In genomic region chr11:119491690-119492087, GRCm38 (mm10) we compare ENCODE assay signal across 7 mouse cellular contexts. TPM values are rescaled to one million over a fixed set of nuclear protein-coding genes. Genes with fewer than 3 reads are reported as not detected.
DNase-seq lines count a peak whose midpoint lies in the region; ATAC-seq lines count a peak whose summit lies in the region.

No protein-coding gene starts in this region.

- H3K4me3 ChIP-seq in lung, embryonic 15.5 days = peak overlapping the region; percentile 80
- H3K4me3 ChIP-seq in embryonic facial prominence, embryonic 15.5 days (replicated peaks) = peak overlapping the region; percentile 66
- peak overlapping the region; percentile 81 for H3K4me3 ChIP-seq in intestine, embryonic 16.5 days (ENCODE audit: low read length)
- peak overlapping the region; percentile 77 for H3K4me3 ChIP-seq in neural tube, embryonic 14.5 days (ENCODE audit: low read depth, low read length)

- peak overlapping the region; percentile 94 for H3K9ac ChIP-seq in lung, embryonic 15.5 days
- peak overlapping the region; percentile 93 for H3K9ac ChIP-seq in embryonic facial prominence, embryonic 15.5 days
- H3K9ac ChIP-seq in intestine, embryonic 16.5 days (ENCODE audit: low read depth, low read length) = peak overlapping the region; percentile 96
- peak overlapping the region; percentile 88 for H3K9ac ChIP-seq in neural tube, embryonic 14.5 days (replicated peaks; ENCODE audit: low read depth, low read length)

- peak overlapping the region; percentile 95 for H3K4me2 ChIP-seq in lung, embryonic 15.5 days
- peak overlapping the region; percentile 90 for H3K4me2 ChIP-seq in embryonic facial prominence, embryonic 15.5 days (replicated peaks)
- peak overlapping the region; percentile 96 for H3K4me2 ChIP-seq in intestine, embryonic 16.5 days (ENCODE audit: low read depth, low read length)
- peak overlapping the region; percentile 59 for H3K4me2 ChIP-seq in neural tube, embryonic 14.5 days (ENCODE audit: low read depth, low read length)

- H3K9me3 ChIP-seq in lung, embryonic 15.5 days = no peaks in the 10 kb centered on the region
- H3K9me3 ChIP-seq in embryonic facial prominence, embryonic 15.5 days (replicated peaks) = no peaks in the 10 kb centered on the region
- no peaks in the 10 kb centered on the region for H3K9me3 ChIP-seq in intestine, embryonic 16.5 days (ENCODE audit: control insufficient read depth, low read length)
- no peaks in the 10 kb centered on the region for H3K9me3 ChIP-seq in neural tube, embryonic 14.5 days (ENCODE audit: control insufficient read depth, low read length)

- H3K36me3 ChIP-seq in lung, embryonic 15.5 days = peaks cover under 1% of the 10 kb centered on the region
- H3K36me3 ChIP-seq in embryonic facial prominence, embryonic 15.5 days = peaks cover 9% of the 10 kb centered on the region; the same call in 1 of the 2 replicates
- 0 out of 2 replicates have a peak, but pooled peaks cover 2% of the 10 kb centered on the region for H3K36me3 ChIP-seq in intestine, embryonic 16.5 days (ENCODE audit: control insufficient read depth, insufficient read depth, low read length)
- no peaks in the 10 kb centered on the region for H3K36me3 ChIP-seq in neural tube, embryonic 14.5 days (ENCODE audit: control insufficient read depth, insufficient read depth, low read length)

- ATAC-seq in lung, embryonic 15.5 days (ENCODE audit: borderline replicate concordance, extremely low read depth, low FRiP score, low TSS enrichment) = no peak
- ATAC-seq in embryonic facial prominence, embryonic 15.5 days (ENCODE audit: insufficient number of reproducible peaks, low FRiP score, low TSS enrichment, low read depth) = no peak
- ATAC-seq in intestine, embryonic 16.5 days = no peak
- ATAC-seq in neural tube, embryonic 14.5 days (ENCODE audit: low read depth) = peak; percentile 49; the same call in 1 of the 2 replicates
- no peak; the same call in 1 of the 2 replicates for ATAC-seq in granulocyte monocyte progenitor cell, adult 5-6 weeks (replicated peaks; ENCODE audit: poor library complexity, severe bottlenecking)

- peak overlapping the region; percentile 90 for H3K27ac ChIP-seq in lung, embryonic 15.5 days
- H3K27ac ChIP-seq in embryonic facial prominence, embryonic 15.5 days (replicated peaks) = peak overlapping the region; percentile 87
- H3K27ac ChIP-seq in intestine, embryonic 16.5 days (ENCODE audit: low read length) = peak overlapping the region; percentile 90
- peak overlapping the region; percentile 95 for H3K27ac ChIP-seq in neural tube, embryonic 14.5 days (ENCODE audit: low read depth, low read length)

- 4% methylated on average over 27 of the region's 27 CpGs for WGBS in lung, embryonic 15.5 days
- WGBS in embryonic facial prominence, embryonic 15.5 days = 6% methylated on average over 27 of the region's 27 CpGs
- 6% methylated on average over 27 of the region's 27 CpGs for WGBS in intestine, embryonic 16.5 days
- WGBS in neural tube, embryonic 14.5 days = 6% methylated on average over 27 of the region's 27 CpGs

- H3K4me1 ChIP-seq in lung, embryonic 15.5 days = peaks cover 24% of the 10 kb centered on the region
- H3K4me1 ChIP-seq in embryonic facial prominence, embryonic 15.5 days = peaks cover 23% of the 10 kb centered on the region
- peaks cover 13% of the 10 kb centered on the region for H3K4me1 ChIP-seq in intestine, embryonic 16.5 days (ENCODE audit: control insufficient read depth, insufficient read depth, low read length)
- peaks cover 5% of the 10 kb centered on the region; the same call in 1 of the 2 replicates for H3K4me1 ChIP-seq in neural tube, embryonic 14.5 days (ENCODE audit: control insufficient read depth, insufficient read depth, low read length)

- no peaks in the 10 kb centered on the region for H3K27me3 ChIP-seq in lung, embryonic 15.5 days
- no peaks in the 10 kb centered on the region; the same call in 1 of the 2 replicates for H3K27me3 ChIP-seq in embryonic facial prominence, embryonic 15.5 days
- H3K27me3 ChIP-seq in intestine, embryonic 16.5 days (replicated peaks; ENCODE audit: control insufficient read depth, insufficient read depth, low read length) = no peaks in the 10 kb centered on the region
- H3K27me3 ChIP-seq in neural tube, embryonic 14.5 days (ENCODE audit: control insufficient read depth, insufficient read depth, low read length) = no peaks in the 10 kb centered on the region

- no peak for DNase-seq in lung, postnatal 36 days
- no peak for DNase-seq in cerebellum, adult 9-10 months

RNA-seq across cellular contexts. Expression of gene Endov, which starts 0.5 kb away (rescaled TPM):
- polyA plus RNA-seq in lung, embryonic 15.5 days (2015; fragmentation: Nextera tagmentation; extraction: Ambion mirVana) = 17.2 and 17.4 TPM in 2 replicates
- polyA plus RNA-seq in embryonic facial prominence, embryonic 15.5 days (2015; fragmentation: Nextera tagmentation; extraction: Ambion mirVana) = 13.1 and 18.6 TPM in 2 replicates
- polyA plus RNA-seq in intestine, embryonic 16.5 days (2015; fragmentation: Nextera tagmentation; extraction: Ambion mirVana) = 15.1 and 15.2 TPM in 2 replicates
- polyA plus RNA-seq in neural tube, embryonic 14.5 days (2014; fragmentation: Nextera tagmentation; extraction: Ambion mirVana) = 12.7 and 13.8 TPM in 2 replicates
- total RNA-seq in granulocyte monocyte progenitor cell, adult 5-6 weeks (2014; fragmentation: Nextera tagmentation) = 5.5 and 10.3 TPM in 2 replicates
- total RNA-seq in granulocyte monocyte progenitor cell, adult 5-6 weeks (2017) = 14.2 and 21.0 TPM in 2 replicates

RNA-seq across cellular contexts. Expression of gene Nptx1, which starts 55.9 kb away (rescaled TPM):
- polyA plus RNA-seq in lung, embryonic 15.5 days (2015; fragmentation: Nextera tagmentation; extraction: Ambion mirVana) = 1.7 TPM in 2 replicates
- polyA plus RNA-seq in embryonic facial prominence, embryonic 15.5 days (2015; fragmentation: Nextera tagmentation; extraction: Ambion mirVana) = 1.2 and 1.3 TPM in 2 replicates
- polyA plus RNA-seq in intestine, embryonic 16.5 days (2015; fragmentation: Nextera tagmentation; extraction: Ambion mirVana) = 0.56 and 0.65 TPM in 2 replicates
- polyA plus RNA-seq in neural tube, embryonic 14.5 days (2014; fragmentation: Nextera tagmentation; extraction: Ambion mirVana) = 23.7 and 27.4 TPM in 2 replicates
- not detected in 2 replicates for total RNA-seq in granulocyte monocyte progenitor cell, adult 5-6 weeks (2014; fragmentation: Nextera tagmentation)
- total RNA-seq in granulocyte monocyte progenitor cell, adult 5-6 weeks (2017) = not detected in 2 replicates
